Mouse (Mus musculus): ENCODE results near the gene Myh14.

DNA sequence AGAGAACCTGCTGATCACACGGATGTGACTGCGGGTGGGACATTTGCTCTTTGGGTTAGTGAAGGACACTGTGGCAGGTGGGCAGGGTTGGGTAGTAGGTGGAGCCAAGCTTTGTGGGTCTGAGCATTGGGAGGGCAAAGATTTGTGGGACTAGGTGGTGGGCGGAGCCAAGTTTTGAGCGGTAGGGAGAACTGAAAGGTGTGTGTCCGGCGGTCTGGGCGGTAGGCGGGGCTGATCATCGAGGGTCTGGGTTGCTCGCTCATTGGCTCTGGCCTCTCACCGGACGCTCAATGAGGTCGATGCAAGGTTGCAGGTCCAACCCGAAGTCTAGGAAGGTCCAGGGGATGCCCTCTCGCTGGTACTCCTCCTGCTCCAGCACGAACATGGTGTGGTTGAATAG, 32.0 kb downstream of the Myh14 start:
- no peak for TF ChIP-seq POLR2A (IDR thresholded peaks at IDR 0.05; ENCODE audit: control insufficient read depth, extremely low read depth, insufficient read depth, low read length, poor library complexity)
- TF ChIP-seq CTCF (IDR thresholded peaks at IDR 0.05; ENCODE audit: borderline replicate concordance, control insufficient read depth, extremely low read depth, insufficient read depth, low read length, poor library complexity), result no peak

All from thymus, adult 2 months (tissue).